ENCODE assay signal across 5 mouse cellular contexts in genomic region chr7:120911268-120911667, GRCm38 (mm10). TPM values are rescaled to one million over a fixed set of nuclear protein-coding genes. Genes with fewer than 3 reads are reported as not detected.
DNase-seq lines count a peak whose midpoint lies in the region; TF ChIP-seq lines count a peak whose summit lies in the region.
"Not testable (repeated sequence)": the region's sequence is repeated elsewhere in the genome, so short reads cannot be mapped to it uniquely, and the experiment has no call there.

No protein-coding gene starts in this region.

- DNase-seq in 3T3-L1 (ENCODE audit: low read depth, low spot score) (peak; percentile 4), MEL (ENCODE audit: low read depth, low spot score) (peak; percentile 19), R1 (ENCODE audit: low read depth, low spot score) (peak; percentile 27), ZHBTc4 (ENCODE audit: low read depth, low spot score) (peak; percentile 27)
- DNase-seq in CH12.LX (ENCODE audit: extremely low read depth): not testable (repeated sequence)

- not testable (repeated sequence) for H3K27me3 ChIP-seq in CH12.LX (replicated peaks); MEL (ENCODE audit: control insufficient read depth in 1 of 2, insufficient read depth in 2 of 2, low read length in 2 of 2)

- not testable (repeated sequence) for H3K9me3 ChIP-seq in CH12.LX (replicated peaks; ENCODE audit: low read length); MEL (replicated peaks; ENCODE audit: insufficient read depth, low read length)

- in situ Hi-C loops in CH12.LX (cut with MboI; ENCODE audit: low pct_ligation_motif_present, low pct_unique_long_range_greater_than_20kb, low sequenced_read_pairs): loop anchor here (5.0 kb wide), 1 partner anchor 74 kb away; no protein-coding TSS in a partner anchor

- H3K27ac ChIP-seq in CH12.LX (ENCODE audit: insufficient read depth, low read depth); MEL (ENCODE audit: control insufficient read depth, low read depth, low read length): not testable (repeated sequence)

- not testable (repeated sequence) for H3K79me2 ChIP-seq in CH12.LX (replicated peaks; ENCODE audit: control insufficient read depth, extremely low read depth, insufficient read depth, poor library complexity, severe bottlenecking); MEL (ENCODE audit: control insufficient read depth, insufficient read depth, low read length, poor library complexity)

- TF ChIP-seq EP300 in CH12.LX (IDR thresholded peaks at IDR 0.05; ENCODE audit: low read length); MEL (IDR thresholded peaks at IDR 0.05; ENCODE audit: low read depth in 1 of 2, low read length in 2 of 2): not testable (repeated sequence)

- H3K4me3 ChIP-seq in CH12.LX (replicated peaks in 1 of 3; ENCODE audit: low read depth in 2 of 3, low read length in 2 of 3, poor library complexity in 1 of 3); MEL (ENCODE audit: control insufficient read depth in 1 of 2, insufficient read depth in 1 of 2, low read depth in 2 of 2, low read length in 2 of 2): not testable (repeated sequence)

- not testable (repeated sequence) for TF ChIP-seq POLR2A in CH12.LX (IDR thresholded peaks at IDR 0.05; ENCODE audit: low read depth, low read length); MEL (IDR thresholded peaks at IDR 0.05; ENCODE audit: control insufficient read depth in 1 of 2, insufficient read depth in 1 of 2, low read depth in 1 of 2, low read length in 2 of 2, poor library complexity in 1 of 2)

- H3K9ac ChIP-seq in CH12.LX (ENCODE audit: insufficient read depth, low read depth); MEL (ENCODE audit: control insufficient read depth, low read depth, low read length, poor library complexity, severe bottlenecking): not testable (repeated sequence)

- H3K4me1 ChIP-seq in CH12.LX (ENCODE audit: control insufficient read depth in 1 of 2, insufficient read depth in 2 of 2): peaks cover 0 to 11% of the 10 kb centered on the region in 2 experiments; a peak in 2 of 4 replicates
- not testable (repeated sequence) for H3K4me1 ChIP-seq in MEL (ENCODE audit: control insufficient read depth in 1 of 2, insufficient read depth in 2 of 2, low read length in 2 of 2)

- H3K36me3 ChIP-seq in CH12.LX (replicated peaks in 1 of 2; ENCODE audit: control insufficient read depth in 1 of 2, insufficient read depth in 1 of 2, low read length in 1 of 2); MEL (ENCODE audit: control insufficient read depth in 1 of 2, insufficient read depth in 2 of 2, low read length in 2 of 2): not testable (repeated sequence)

- dilution Hi-C loops in CH12.LX (cut with MboI; ENCODE audit: extremely low pct_ligation_motif_present, extremely low pct_unique_long_range_greater_than_20kb, low sequenced_read_pairs): not testable (repeated sequence)

- not testable (repeated sequence) for TF ChIP-seq CTCF in CH12.LX (conservative IDR thresholded peaks at IDR 0.05 in 1 of 2, IDR thresholded peaks at IDR 0.05 in 1 of 2; ENCODE audit: low read depth in 2 of 2, low read length in 2 of 2); MEL (IDR thresholded peaks at IDR 0.05 in 2 of 3, conservative IDR thresholded peaks at IDR 0.05 in 1 of 3; ENCODE audit: control insufficient read depth in 1 of 3, insufficient read depth in 1 of 3, low read depth in 2 of 3, low read length in 3 of 3, poor library complexity in 1 of 3, severe bottlenecking in 1 of 3)

- TF ChIP-seq RAD21 in CH12.LX (IDR thresholded peaks at IDR 0.05; ENCODE audit: low read depth, low read length); MEL (IDR thresholded peaks at IDR 0.05; ENCODE audit: low read depth, low read length): not testable (repeated sequence)

- not testable (repeated sequence) for H3K4me2 ChIP-seq in CH12.LX (ENCODE audit: insufficient read depth, low read depth, poor library complexity, severe bottlenecking)

TF ChIP-seq in CH12.LX, 34 proteins besides CTCF, POLR2A, EP300 and RAD21:
- TF ChIP-seq TBP (conservative IDR thresholded peaks at IDR 0.05; ENCODE audit: low read depth, low read length): peak; percentile 57; the same call in 1 of the 2 replicates

TF ChIP-seq in MEL, 35 proteins besides CTCF, POLR2A, EP300 and RAD21:
- TF ChIP-seq TBP (IDR thresholded peaks at IDR 0.05; ENCODE audit: low read depth, low read length): peak; percentile 88

RNA-seq across cellular contexts. Expression of gene Polr3e, which starts 6.3 kb away (rescaled TPM):
- total RNA-seq in CH12.LX (2012; rRNA removed) (33.6 and 33.7 TPM in 2 replicates), CH12.LX (2014; rRNA removed) (22.3 and 25.3 TPM in 2 replicates), MEL (2012; rRNA removed) (39.1 and 39.4 TPM in 2 replicates)
- polyA plus RNA-seq in CH12.LX (2012; ENCODE audit: insufficient read length, low read depth) (38.1 and 38.2 TPM in 2 replicates), MEL (2012; ENCODE audit: insufficient read depth in 1 of 2, insufficient read length in 2 of 2, low read depth in 1 of 2, low replicate concordance in 2 of 2, missing spikeins in 1 of 2) (10 to 100 TPM in 1 of 2 experiments, not detected in 1; 50.1 TPM)
